Mouse (Mus musculus) heart, postnatal 0 days (tissue): ENCODE data around the gene Tlr6.

Experiments
- CTCF ChIP-seq: IDR thresholded peaks from 2 replicates; pipeline ENCODE4 v1.5.1; 2016; ENCODE audit warnings: antibody characterized with exemption, control low read depth, low read depth
- EP300 ChIP-seq: IDR thresholded peaks from 2 replicates; pipeline ENCODE4 v1.6.1; 2016; ENCODE audit warnings: antibody characterized with exemption, low read depth

- TF ChIP-seq CTCF (no peak), EP300 (no peak)
Observed at GRCm38 (mm10) chr5:64922891-64923381, 37.0 kb downstream of the Tlr6 start.
